Mouse (Mus musculus) gastrocnemius, adult 18-20 months (tissue): Measurements from ENCODE around the gene Mast3. TPM values are rescaled to one million over a fixed set of nuclear protein-coding genes. Genes with fewer than 3 reads are reported as not detected.

Experiments
- DNase-seq: peaks from one replicate; pipeline ENCODE4 v3.0.0; 2021; ENCODE audit warnings: low spot score
- total RNA-seq, 2 experiments: library from RNA; stranded (reverse); gene quantifications; 2 replicates each; pipeline ENCODE4 v1.2.3; 2021

Mast3 gene
- total RNA-seq, 2 experiments from 2014 or later = 2.7 TPM

GRCm38 (mm10) chr8:70780093-70780492, 24.8 kb downstream of the Mast3 start:
- DNase-seq = no peak

GRCm38 (mm10) chr8:70776496-70777444, 28.1 kb downstream of the Mast3 start, which contains the start of gene Pik3r2:
Pik3r2 (minus strand) TSS chr8:70776713.
- peak; percentile 98 for DNase-seq

GRCm38 (mm10) chr8:70775851-70776495, 28.9 kb downstream of the Mast3 start:
- no peak for DNase-seq

GRCm38 (mm10) chr8:70775227-70775626, 29.6 kb downstream of the Mast3 start:
- DNase-seq = peak; percentile 47

- no peak for DNase-seq
Observed at GRCm38 (mm10) chr8:70774740-70775139, 30.1 kb downstream of the Mast3 start.

GRCm38 (mm10) chr8:70773833-70774232, 31.0 kb downstream of the Mast3 start:
- peak; percentile 90 for DNase-seq

GRCm38 (mm10) chr8:70773410-70773809, 31.4 kb downstream of the Mast3 start:
- no peak for DNase-seq

- DNase-seq = no peak
Observed at GRCm38 (mm10) chr8:70772890-70773289, 32.0 kb downstream of the Mast3 start.

GRCm38 (mm10) chr8:70772075-70772474, 32.8 kb downstream of the Mast3 start:
- DNase-seq = no peak

GRCm38 (mm10) chr8:70771217-70771616, 33.6 kb downstream of the Mast3 start:
- DNase-seq = no peak

- DNase-seq = no peak
Observed at GRCm38 (mm10) chr8:70770748-70771147, 34.1 kb downstream of the Mast3 start.

- DNase-seq = no peak
Observed at GRCm38 (mm10) chr8:70769858-70770257, 35.0 kb downstream of the Mast3 start.

- peak; percentile 95 for DNase-seq
Observed at GRCm38 (mm10) chr8:70769359-70769758, 35.5 kb downstream of the Mast3 start.

- no peak for DNase-seq
Observed at GRCm38 (mm10) chr8:70768956-70769355, 35.9 kb downstream of the Mast3 start.

- no peak for DNase-seq
Observed at GRCm38 (mm10) chr8:70768231-70768776, 36.5 kb downstream of the Mast3 start.

GRCm38 (mm10) chr8:70767503-70767902, 37.4 kb downstream of the Mast3 start:
- DNase-seq = no peak

GRCm38 (mm10) chr8:70766571-70767440, 38.0 kb downstream of the Mast3 start:
- peak; percentile 83 for DNase-seq

- no peak for DNase-seq
Observed at GRCm38 (mm10) chr8:70765838-70766570, 38.9 kb downstream of the Mast3 start.

GRCm38 (mm10) chr8:70765329-70765728, 39.5 kb downstream of the Mast3 start:
- DNase-seq = no peak

GRCm38 (mm10) chr8:70764676-70765075, 40.2 kb downstream of the Mast3 start:
- no peak for DNase-seq

GRCm38 (mm10) chr8:70764026-70764425, 40.8 kb downstream of the Mast3 start:
- no peak for DNase-seq
